Mouse (Mus musculus): ENCODE measurements around the gene Cdk15. TPM values are rescaled to one million over a fixed set of nuclear protein-coding genes. Genes with fewer than 3 reads are reported as not detected.

Gene Cdk15
- polyA plus RNA-seq, 1 experiment from 2014 or later: 0.18 TPM

- Histone ChIP-seq H3K36me3 (no peaks in the 10 kb centered on the region), H3K27me3 (replicated peaks) (no peaks in the 10 kb centered on the region), H3K4me2 (no peak overlapping the region), H3K9ac (no peak overlapping the region), H3K4me3 (replicated peaks) (no peak overlapping the region), H3K4me1 (peaks cover 14% of the 10 kb centered on the region; the same call in 1 of the 2 replicates), H3K27ac (no peak overlapping the region), H3K9me3 (no peaks in the 10 kb centered on the region)
- ATAC-seq (ENCODE audit: insufficient read depth, low FRiP score, low read depth): no peak
- WGBS: 31% methylated on average over 4 of the region's 4 CpGs
Observed at GRCm38 (mm10) chr1:59334562-59334890, 77.8 kb downstream of the Cdk15 start.

GRCm38 (mm10) chr1:59336256-59336655, 79.5 kb downstream of the Cdk15 start:
- WGBS: 96% methylated on average over 1 of the region's 1 CpGs
- no peaks in the 10 kb centered on the region for H3K27me3 ChIP-seq (replicated peaks)
- H3K9me3 ChIP-seq: no peaks in the 10 kb centered on the region

GRCm38 (mm10) chr1:59340814-59341588, 84.3 kb downstream of the Cdk15 start:
- WGBS: 13% methylated on average over 16 of the region's 16 CpGs
- Histone ChIP-seq H3K9ac (no peak overlapping the region), H3K27ac (no peak overlapping the region), H3K4me3 (replicated peaks) (no peak overlapping the region), H3K36me3 (no peaks in the 10 kb centered on the region), H3K4me1 (peaks cover 8% of the 10 kb centered on the region; the same call in 1 of the 2 replicates), H3K9me3 (no peaks in the 10 kb centered on the region), H3K4me2 (peak overlapping the region; percentile 25; the same call in 1 of the 2 replicates), H3K27me3 (replicated peaks) (no peaks in the 10 kb centered on the region)
- peak; percentile 65; the same call in 1 of the 2 replicates for ATAC-seq (ENCODE audit: insufficient read depth, low FRiP score, low read depth)

More at GRCm38 (mm10) chr1:59336256-59336655, 79.5 kb downstream of the Cdk15 start:
- no peak overlapping the region for H3K4me2 ChIP-seq
- no peak overlapping the region for H3K4me3 ChIP-seq (replicated peaks)
- no peak overlapping the region for H3K9ac ChIP-seq
- no peaks in the 10 kb centered on the region for H3K36me3 ChIP-seq
- H3K4me1 ChIP-seq: peaks cover 21% of the 10 kb centered on the region; the same call in 1 of the 2 replicates
- no peak overlapping the region for H3K27ac ChIP-seq
- no peak for ATAC-seq (ENCODE audit: insufficient read depth, low FRiP score, low read depth)

- ATAC-seq (ENCODE audit: insufficient read depth, low FRiP score, low read depth): no peak
- Histone ChIP-seq H3K4me2 (no peak overlapping the region), H3K4me1 (peaks cover 8% of the 10 kb centered on the region; the same call in 1 of the 2 replicates), H3K36me3 (no peaks in the 10 kb centered on the region), H3K9ac (no peak overlapping the region), H3K27me3 (replicated peaks) (no peaks in the 10 kb centered on the region), H3K9me3 (no peaks in the 10 kb centered on the region), H3K27ac (no peak overlapping the region), H3K4me3 (replicated peaks) (no peak overlapping the region)
- 34% methylated on average over 3 of the region's 3 CpGs for WGBS
Observed at GRCm38 (mm10) chr1:59341697-59342096, 85.0 kb downstream of the Cdk15 start.

- no peak overlapping the region for H3K27ac ChIP-seq
- H3K4me1 ChIP-seq: peaks cover 8% of the 10 kb centered on the region; the same call in 1 of the 2 replicates
- no peak for ATAC-seq (ENCODE audit: insufficient read depth, low FRiP score, low read depth)
- H3K9ac ChIP-seq: no peak overlapping the region
- H3K4me3 ChIP-seq (replicated peaks): no peak overlapping the region
- H3K27me3 ChIP-seq (replicated peaks): no peaks in the 10 kb centered on the region
- WGBS: 57% methylated on average over 6 of the region's 6 CpGs
- H3K9me3 ChIP-seq: no peaks in the 10 kb centered on the region
- H3K4me2 ChIP-seq: no peak overlapping the region
- no peaks in the 10 kb centered on the region for H3K36me3 ChIP-seq
Observed at GRCm38 (mm10) chr1:59342146-59342545, 85.4 kb downstream of the Cdk15 start.

- WGBS: 64% methylated on average over 4 of the region's 4 CpGs
- H3K9ac ChIP-seq: no peak overlapping the region
- ATAC-seq (ENCODE audit: insufficient read depth, low FRiP score, low read depth): no peak
Observed at GRCm38 (mm10) chr1:59352706-59353105, 96.0 kb downstream of the Cdk15 start.

GRCm38 (mm10) chr1:59355440-59355839, 98.7 kb downstream of the Cdk15 start:
- ATAC-seq (ENCODE audit: insufficient read depth, low FRiP score, low read depth): no peak
- Histone ChIP-seq H3K36me3 (no peaks in the 10 kb centered on the region), H3K27ac (no peak overlapping the region), H3K9ac (no peak overlapping the region), H3K4me2 (no peak overlapping the region), H3K4me3 (replicated peaks) (no peak overlapping the region), H3K4me1 (no peaks in the 10 kb centered on the region), H3K27me3 (replicated peaks) (no peaks in the 10 kb centered on the region), H3K9me3 (no peaks in the 10 kb centered on the region)
- 84% methylated on average over 9 of the region's 9 CpGs for WGBS

More at GRCm38 (mm10) chr1:59352706-59353105, 96.0 kb downstream of the Cdk15 start:
- no peaks in the 10 kb centered on the region for H3K36me3 ChIP-seq
- no peak overlapping the region for H3K4me3 ChIP-seq (replicated peaks)
- H3K4me2 ChIP-seq: no peak overlapping the region
- no peaks in the 10 kb centered on the region for H3K27me3 ChIP-seq (replicated peaks)
- no peaks in the 10 kb centered on the region for H3K9me3 ChIP-seq
- H3K4me1 ChIP-seq: no peaks in the 10 kb centered on the region
- no peak overlapping the region for H3K27ac ChIP-seq

- Histone ChIP-seq H3K4me2 (no peak overlapping the region), H3K36me3 (no peaks in the 10 kb centered on the region), H3K27me3 (replicated peaks) (no peaks in the 10 kb centered on the region), H3K27ac (no peak overlapping the region), H3K9me3 (no peaks in the 10 kb centered on the region), H3K9ac (no peak overlapping the region), H3K4me3 (replicated peaks) (no peak overlapping the region), H3K4me1 (no peaks in the 10 kb centered on the region)
- WGBS: 79% methylated on average over 9 of the region's 9 CpGs
- ATAC-seq (ENCODE audit: insufficient read depth, low FRiP score, low read depth): no peak
Observed at GRCm38 (mm10) chr1:59359136-59359535, 102.4 kb downstream of the Cdk15 start.

- Histone ChIP-seq H3K4me1 (no peaks in the 10 kb centered on the region), H3K9ac (no peak overlapping the region), H3K36me3 (no peaks in the 10 kb centered on the region), H3K4me2 (no peak overlapping the region), H3K4me3 (replicated peaks) (no peak overlapping the region), H3K9me3 (no peaks in the 10 kb centered on the region), H3K27ac (no peak overlapping the region), H3K27me3 (replicated peaks) (no peaks in the 10 kb centered on the region)
- WGBS: 67% methylated on average over 3 of the region's 3 CpGs
- no peak for ATAC-seq (ENCODE audit: insufficient read depth, low FRiP score, low read depth)
Observed at GRCm38 (mm10) chr1:59360834-59361233, 104.1 kb downstream of the Cdk15 start.

GRCm38 (mm10) chr1:59361460-59361859, 104.8 kb downstream of the Cdk15 start:
- no peak overlapping the region for H3K4me2 ChIP-seq
- H3K36me3 ChIP-seq: no peaks in the 10 kb centered on the region
- WGBS: 62% methylated on average over 4 of the region's 4 CpGs
- H3K27ac ChIP-seq: no peak overlapping the region
- no peak for ATAC-seq (ENCODE audit: insufficient read depth, low FRiP score, low read depth)
- no peaks in the 10 kb centered on the region for H3K4me1 ChIP-seq
- H3K4me3 ChIP-seq (replicated peaks): no peak overlapping the region
- no peaks in the 10 kb centered on the region for H3K27me3 ChIP-seq (replicated peaks)
- H3K9ac ChIP-seq: no peak overlapping the region
- H3K9me3 ChIP-seq: no peaks in the 10 kb centered on the region

GRCm38 (mm10) chr1:59361966-59362365, 105.3 kb downstream of the Cdk15 start:
- WGBS: 64% methylated on average over 4 of the region's 4 CpGs

GRCm38 (mm10) chr1:59364463-59365040, 107.8 kb downstream of the Cdk15 start:
- no peaks in the 10 kb centered on the region for H3K9me3 ChIP-seq
- no peak overlapping the region for H3K4me3 ChIP-seq (replicated peaks)
- no peak overlapping the region for H3K4me2 ChIP-seq
- H3K4me1 ChIP-seq: peaks cover 18% of the 10 kb centered on the region
- H3K27ac ChIP-seq: no peak overlapping the region
- 54% methylated on average over 9 of the region's 9 CpGs for WGBS
- no peak for ATAC-seq (ENCODE audit: insufficient read depth, low FRiP score, low read depth)
- H3K27me3 ChIP-seq (replicated peaks): no peaks in the 10 kb centered on the region
- H3K36me3 ChIP-seq: no peaks in the 10 kb centered on the region
- no peak overlapping the region for H3K9ac ChIP-seq

More at GRCm38 (mm10) chr1:59361966-59362365, 105.3 kb downstream of the Cdk15 start:
- ATAC-seq (ENCODE audit: insufficient read depth, low FRiP score, low read depth): no peak
- Histone ChIP-seq H3K9me3 (no peaks in the 10 kb centered on the region), H3K4me3 (replicated peaks) (no peak overlapping the region), H3K27ac (no peak overlapping the region), H3K27me3 (replicated peaks) (no peaks in the 10 kb centered on the region), H3K4me2 (no peak overlapping the region), H3K4me1 (no peaks in the 10 kb centered on the region), H3K36me3 (no peaks in the 10 kb centered on the region), H3K9ac (no peak overlapping the region)
